Mouse (Mus musculus): ENCODE data around the gene Arl3.

- no peak for TF ChIP-seq CTCF (IDR thresholded peaks at IDR 0.05)
- TF ChIP-seq EP300 (IDR thresholded peaks at IDR 0.05), result no peak
These were observed 25.4 kb downstream of the Arl3 start for GRCm38 (mm10) chr19:46547565-46547964.
